23 mouse cellular contexts compared by ENCODE assay signal in genomic region chr2:152119228-152119865, GRCm38 (mm10). TPM values are rescaled to one million over a fixed set of nuclear protein-coding genes. Genes with fewer than 3 reads are reported as not detected.
DNase-seq lines count a peak whose midpoint lies in the region; ATAC-seq lines count a peak whose summit lies in the region.
"Had no signal": no experiment of that assay in that cellular context is flagged by ENCODE, and none has a peak within 500 bp of the region (broad histone marks: within the 10 kb centered on the region; RNA-seq: fewer than 3 reads in every experiment).

No protein-coding gene starts in this region.

- peaks cover 59% of the 10 kb centered on the region for H3K27me3 ChIP-seq in megakaryocyte, embryonic 14.5 days (replicated peaks)
- peaks cover 22% of the 10 kb centered on the region; the same call in 1 of the 2 replicates for H3K27me3 ChIP-seq in embryonic facial prominence, embryonic 10.5 days (replicated peaks; ENCODE audit: low read depth, poor library complexity, severe bottlenecking)
- H3K27me3 ChIP-seq in embryonic facial prominence, embryonic 13.5 days, result peaks cover 14% of the 10 kb centered on the region
- peaks cover 2% of the 10 kb centered on the region; the same call in 1 of the 2 replicates for H3K27me3 ChIP-seq in kidney, embryonic 14.5 days (ENCODE audit: control insufficient read depth, insufficient read depth, low read length)
- H3K27me3 ChIP-seq: forebrain, embryonic 15.5 days had no signal

- DNase-seq in embryo, embryonic 9.5 days (ENCODE audit: extremely low spot score), result peak; percentile 31
- no peak for DNase-seq in embryo, embryonic 10.5 days (ENCODE audit: low spot score)
- DNase-seq in embryonic facial prominence, embryonic 10.5 days (ENCODE audit: low spot score), result peak; percentile 48
- DNase-seq: adrenal gland, postnatal 25 days; cerebellum, adult 9-11 months; gastrocnemius, postnatal 10 days; kidney, adult 2 months; kidney, postnatal 14 days; liver, embryonic 13.5 days; lung, adult 2 months; lung, postnatal 14 days had no signal

- no peak for ATAC-seq in megakaryocyte, adult 5-6 weeks (ENCODE audit: poor library complexity, severe bottlenecking)
- ATAC-seq in embryonic facial prominence, embryonic 13.5 days (ENCODE audit: insufficient number of reproducible peaks, insufficient read depth, low FRiP score, low TSS enrichment, low read depth), result no peak
- ATAC-seq in kidney, embryonic 14.5 days (ENCODE audit: low FRiP score, low TSS enrichment), result no peak
- ATAC-seq: forebrain, embryonic 15.5 days had no signal

- H3K4me3 ChIP-seq in megakaryocyte, embryonic 14.5 days (replicated peaks), result peak overlapping the region; percentile 50
- H3K4me3 ChIP-seq in embryonic facial prominence, embryonic 10.5 days, result no peak overlapping the region
- no peak overlapping the region for H3K4me3 ChIP-seq in embryonic facial prominence, embryonic 13.5 days
- no peak overlapping the region for H3K4me3 ChIP-seq in kidney, embryonic 14.5 days (ENCODE audit: low read length)
- H3K4me3 ChIP-seq: forebrain, embryonic 15.5 days; layer of hippocampus, adult 2 months; liver, embryonic 13.5 days had no signal

- 39% methylated on average over 6 of the region's 6 CpGs for WGBS in embryonic facial prominence, embryonic 10.5 days
- WGBS in embryonic facial prominence, embryonic 13.5 days, result 32% methylated on average over 6 of the region's 6 CpGs
- 31% methylated on average over 6 of the region's 6 CpGs for WGBS in kidney, embryonic 14.5 days

- H3K36me3 ChIP-seq in megakaryocyte, embryonic 14.5 days (replicated peaks; ENCODE audit: low read length), result no peaks in the 10 kb centered on the region
- no peaks in the 10 kb centered on the region for H3K36me3 ChIP-seq in embryonic facial prominence, embryonic 10.5 days (replicated peaks)
- no peaks in the 10 kb centered on the region for H3K36me3 ChIP-seq in embryonic facial prominence, embryonic 13.5 days
- no peaks in the 10 kb centered on the region for H3K36me3 ChIP-seq in kidney, embryonic 14.5 days (ENCODE audit: control insufficient read depth, insufficient read depth, low read length)
- H3K36me3 ChIP-seq: forebrain, embryonic 15.5 days; liver, embryonic 13.5 days had no signal

- 0 out of 2 replicates have a peak overlapping the region, but pooled peaks have one; percentile 32 for H3K9ac ChIP-seq in embryonic facial prominence, embryonic 13.5 days
- no peak overlapping the region for H3K9ac ChIP-seq in kidney, embryonic 14.5 days (ENCODE audit: low read depth, low read length)
- H3K9ac ChIP-seq: forebrain, embryonic 15.5 days; liver, embryonic 13.5 days had no signal

- H3K27ac ChIP-seq in embryonic facial prominence, embryonic 10.5 days (replicated peaks), result peak overlapping the region; percentile 70
- H3K27ac ChIP-seq in embryonic facial prominence, embryonic 13.5 days, result peak overlapping the region; percentile 39; the same call in 1 of the 2 replicates
- H3K27ac ChIP-seq in kidney, embryonic 14.5 days (ENCODE audit: low read depth, low read length), result no peak overlapping the region
- H3K27ac ChIP-seq: forebrain, embryonic 15.5 days; layer of hippocampus, adult 2 months; liver, embryonic 13.5 days had no signal

- no peak overlapping the region for H3K4me2 ChIP-seq in embryonic facial prominence, embryonic 13.5 days
- no peak overlapping the region for H3K4me2 ChIP-seq in kidney, embryonic 14.5 days (replicated peaks; ENCODE audit: low read depth, low read length)
- H3K4me2 ChIP-seq: forebrain, embryonic 15.5 days; heart, embryonic 11.5 days; liver, embryonic 13.5 days had no signal

- no peaks in the 10 kb centered on the region for H3K9me3 ChIP-seq in megakaryocyte, embryonic 14.5 days
- H3K9me3 ChIP-seq in embryonic facial prominence, embryonic 10.5 days, result no peaks in the 10 kb centered on the region
- no peaks in the 10 kb centered on the region for H3K9me3 ChIP-seq in embryonic facial prominence, embryonic 13.5 days
- no peaks in the 10 kb centered on the region for H3K9me3 ChIP-seq in kidney, embryonic 14.5 days (ENCODE audit: control insufficient read depth, low read length)
- H3K9me3 ChIP-seq: forebrain, embryonic 15.5 days; liver, embryonic 13.5 days had no signal

- H3K4me1 ChIP-seq in megakaryocyte, embryonic 14.5 days, result peaks cover 16% of the 10 kb centered on the region
- H3K4me1 ChIP-seq in embryonic facial prominence, embryonic 10.5 days, result peaks cover 57% of the 10 kb centered on the region
- H3K4me1 ChIP-seq in embryonic facial prominence, embryonic 13.5 days, result peaks cover 27% of the 10 kb centered on the region
- peaks cover 5% of the 10 kb centered on the region; the same call in 1 of the 2 replicates for H3K4me1 ChIP-seq in kidney, embryonic 14.5 days (ENCODE audit: control insufficient read depth, insufficient read depth, low read length)

RNA-seq across cellular contexts. Expression of gene Srxn1, which starts 14.0 kb away (rescaled TPM):
- polyA plus RNA-seq in megakaryocyte, embryonic 14.5 days (2012; ENCODE audit: insufficient read depth, low replicate concordance), result 30.6 and 45.4 TPM in 2 replicates
- 0.96 and 1.9 TPM in 2 replicates for total RNA-seq in megakaryocyte, adult 5-6 weeks (2015)
- 2.0 and 2.5 TPM in 2 replicates for total RNA-seq in megakaryocyte, adult 5-6 weeks (2017)
- 10.7 and 12.4 TPM in 2 replicates for polyA plus RNA-seq in embryonic facial prominence, embryonic 10.5 days (2016; fragmentation: Nextera tagmentation; extraction: Ambion mirVana)
- polyA plus RNA-seq in embryonic facial prominence, embryonic 13.5 days (2015; fragmentation: Nextera tagmentation; extraction: Ambion mirVana), result 9.7 and 10.6 TPM in 2 replicates
- polyA plus RNA-seq in kidney, embryonic 14.5 days (2014; fragmentation: Nextera tagmentation; extraction: Ambion mirVana), result 4.7 and 9.5 TPM in 2 replicates

RNA-seq across cellular contexts. Expression of gene Tcf15, which starts 24.0 kb away (rescaled TPM):
- 1.2 TPM in 1 of 2 replicates, not detected in the other for polyA plus RNA-seq in megakaryocyte, embryonic 14.5 days (2012; ENCODE audit: insufficient read depth, low replicate concordance)
- total RNA-seq in megakaryocyte, adult 5-6 weeks (2015), result not detected in 2 replicates
- not detected in 2 replicates for total RNA-seq in megakaryocyte, adult 5-6 weeks (2017)
- polyA plus RNA-seq in embryonic facial prominence, embryonic 10.5 days (2016; fragmentation: Nextera tagmentation; extraction: Ambion mirVana), result 9.2 and 10.3 TPM in 2 replicates
- polyA plus RNA-seq in embryonic facial prominence, embryonic 13.5 days (2015; fragmentation: Nextera tagmentation; extraction: Ambion mirVana), result 3.7 and 4.1 TPM in 2 replicates
- 18.2 and 19.2 TPM in 2 replicates for polyA plus RNA-seq in kidney, embryonic 14.5 days (2014; fragmentation: Nextera tagmentation; extraction: Ambion mirVana)
- total RNA-seq: granulocyte monocyte progenitor cell, adult 5-6 weeks had no signal

RNA-seq across cellular contexts. Expression of gene Scrt2, which starts 38.0 kb away (rescaled TPM):
- polyA plus RNA-seq in megakaryocyte, embryonic 14.5 days (2012; ENCODE audit: insufficient read depth, low replicate concordance), result not detected in 2 replicates
- not detected in 2 replicates for total RNA-seq in megakaryocyte, adult 5-6 weeks (2015)
- not detected in 2 replicates for total RNA-seq in megakaryocyte, adult 5-6 weeks (2017)
- polyA plus RNA-seq in embryonic facial prominence, embryonic 10.5 days (2016; fragmentation: Nextera tagmentation; extraction: Ambion mirVana), result 0.93 and 1.5 TPM in 2 replicates
- polyA plus RNA-seq in embryonic facial prominence, embryonic 13.5 days (2015; fragmentation: Nextera tagmentation; extraction: Ambion mirVana), result 0.12 and 0.17 TPM in 2 replicates
- not detected in 2 replicates for polyA plus RNA-seq in kidney, embryonic 14.5 days (2014; fragmentation: Nextera tagmentation; extraction: Ambion mirVana)
- total RNA-seq: gastrocnemius, postnatal 10 days; granulocyte monocyte progenitor cell, adult 5-6 weeks; hematopoietic stem cell, adult 5-6 weeks; megakaryocyte progenitor cell, adult 5-6 weeks had no signal
- polyA plus RNA-seq: heart, postnatal 0 days; kidney, adult 2 months; liver, embryonic 13.5 days; lung, adult 2 months; spleen, adult 2 months had no signal
